Mouse (Mus musculus) midbrain, embryonic 12.5 days (tissue): Measurements from ENCODE around the gene Prss38. TPM values are rescaled to one million over a fixed set of nuclear protein-coding genes. Genes with fewer than 3 reads are reported as not detected.
A peak's percentile ranks its signal among the peaks of the same experiment; 100 is the strongest.

ENCODE experiments used
- ATAC-seq: fragments of 200-750 bp; cut with Nextera tagmentation; 2 replicates; pipeline ENCODE4 v1.8.0; 2017; ENCODE audit warnings: low read depth, moderate TSS enrichment, moderate library complexity; ENCODE audit not compliant: low FRiP score
- H3K27ac ChIP-seq: fragments of 300-500 bp; sonication (generic); replicated peaks from 2 replicates; pipeline ENCODE4 v1.5.1; 2016; ENCODE audit warnings: mild to moderate bottlenecking
- H3K27me3 ChIP-seq: fragments of 300-500 bp; sonication (generic); 2 replicates; pipeline ENCODE4 v1.6.1; 2016; ENCODE audit warnings: mild to moderate bottlenecking
- H3K36me3 ChIP-seq: fragments of 300-500 bp; sonication (generic); 2 replicates; pipeline ENCODE4 v1.6.1; 2016
- H3K4me1 ChIP-seq: fragments of 300-500 bp; sonication (generic); 2 replicates; pipeline ENCODE4 v1.6.1; 2016
- H3K4me2 ChIP-seq: fragments of 300-500 bp; sonication (generic); replicated peaks from 2 replicates; pipeline ENCODE4 v1.6.1; 2016; ENCODE audit warnings: mild to moderate bottlenecking, moderate library complexity
- H3K4me3 ChIP-seq: fragments of 300-500 bp; sonication (generic); 2 replicates; pipeline ENCODE4 v1.5.1; 2016; ENCODE audit warnings: mild to moderate bottlenecking
- H3K9ac ChIP-seq: fragments of 300-500 bp; sonication (generic); replicated peaks from 2 replicates; pipeline ENCODE4 v1.6.1; 2016; ENCODE audit warnings: mild to moderate bottlenecking, moderate library complexity
- H3K9me3 ChIP-seq: fragments of 300-500 bp; sonication (generic); 2 replicates; pipeline ENCODE4 v1.6.1; 2016; ENCODE audit warnings: mild to moderate bottlenecking
- WGBS: fragments of 180-500 bp; shearing (Covaris S2); methylation state at CpG from one replicate; pipeline ENCODE4 v1.1.7; 2016; 5-methylcytosine and 5-hydroxymethylcytosine counted together
- polyA plus RNA-seq: library from polyadenylated mRNA; unstranded; fragments of >200 nt; fragmentation: Nextera tagmentation; extraction: Ambion mirVana; gene quantifications from 2 replicates; pipeline ENCODE4 v1.2.1, GENCODE M21; 2016

Gene Prss38
- polyA plus RNA-seq, 1 experiment from 2014 or later = 0.14 TPM

DNA sequence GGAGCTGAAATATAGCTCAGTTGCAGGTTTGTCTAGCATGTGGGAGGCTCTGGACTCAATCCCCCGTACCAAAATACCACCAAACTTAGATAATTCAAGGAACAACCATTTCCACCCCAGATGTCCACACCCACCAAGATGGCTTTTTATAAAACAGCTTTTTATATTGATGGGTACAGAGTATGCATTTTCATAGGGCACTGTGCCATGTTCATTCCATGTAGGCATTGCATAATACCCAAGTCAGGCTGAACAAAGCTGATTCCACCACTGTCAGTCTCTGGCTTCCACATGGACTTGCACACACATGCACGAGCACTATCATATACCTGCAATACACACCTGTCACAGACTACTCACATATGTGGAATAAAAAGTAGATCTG is 36.7 kb downstream of the Prss38 start:
- no peaks in the 10 kb centered on the region for H3K36me3 ChIP-seq
- WGBS = 86% methylated on average over 2 of the region's 2 CpGs
- no peaks in the 10 kb centered on the region for H3K9me3 ChIP-seq
- no peak overlapping the region for H3K9ac ChIP-seq
- no peak overlapping the region for H3K4me3 ChIP-seq
- ATAC-seq = no peak
- 0 out of 2 replicates have a peak, but pooled peaks cover 5% of the 10 kb centered on the region for H3K4me1 ChIP-seq
- H3K27ac ChIP-seq = no peak overlapping the region
- H3K27me3 ChIP-seq = no peaks in the 10 kb centered on the region; the same call in 1 of the 2 replicates
- H3K4me2 ChIP-seq = no peak overlapping the region

DNA sequence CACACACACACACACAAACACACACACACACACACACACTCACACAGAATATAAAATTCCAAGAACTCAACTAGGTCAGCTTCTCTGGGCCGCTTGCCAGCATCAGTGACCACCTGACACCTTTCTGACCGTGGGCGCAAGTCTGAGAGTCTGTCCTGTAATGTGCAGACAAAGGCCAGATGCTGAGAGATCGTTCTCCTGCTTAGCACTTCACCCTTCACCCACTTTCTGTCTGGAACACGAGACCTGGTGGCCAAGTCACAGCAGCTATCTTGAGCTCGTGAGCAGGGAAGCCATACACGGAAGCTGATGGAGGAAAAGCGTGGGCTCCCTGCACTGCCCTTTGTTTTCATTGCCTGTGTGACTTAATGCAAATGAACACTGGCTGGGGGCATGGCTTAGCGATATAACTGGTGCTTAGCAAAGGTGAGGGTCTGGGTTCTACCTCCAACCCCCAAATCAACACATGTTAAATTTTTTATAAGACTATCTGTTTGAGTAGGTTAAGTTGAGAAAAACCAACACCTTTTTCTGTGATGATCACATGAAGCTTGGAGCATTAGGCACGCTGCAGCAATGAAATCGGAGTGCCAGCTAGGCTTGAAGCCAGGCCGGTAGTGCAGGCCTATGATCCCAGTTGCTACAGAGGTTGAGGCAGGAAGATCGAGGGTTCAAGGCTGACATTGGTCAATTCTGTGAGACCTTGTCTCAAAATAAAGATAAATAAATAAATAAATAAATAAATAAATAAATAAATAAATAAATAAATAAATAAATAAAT is 37.3 kb downstream of the Prss38 start:
- H3K27ac ChIP-seq = no peak overlapping the region
- no peaks in the 10 kb centered on the region for H3K9me3 ChIP-seq
- 0 out of 2 replicates have a peak, but pooled peaks cover 5% of the 10 kb centered on the region for H3K4me1 ChIP-seq
- H3K27me3 ChIP-seq = no peaks in the 10 kb centered on the region; the same call in 1 of the 2 replicates
- WGBS = 71% methylated on average over 13 of the region's 13 CpGs
- H3K9ac ChIP-seq = no peak overlapping the region
- no peak for ATAC-seq
- no peak overlapping the region for H3K4me2 ChIP-seq
- H3K36me3 ChIP-seq = no peaks in the 10 kb centered on the region
- H3K4me3 ChIP-seq = no peak overlapping the region

DNA sequence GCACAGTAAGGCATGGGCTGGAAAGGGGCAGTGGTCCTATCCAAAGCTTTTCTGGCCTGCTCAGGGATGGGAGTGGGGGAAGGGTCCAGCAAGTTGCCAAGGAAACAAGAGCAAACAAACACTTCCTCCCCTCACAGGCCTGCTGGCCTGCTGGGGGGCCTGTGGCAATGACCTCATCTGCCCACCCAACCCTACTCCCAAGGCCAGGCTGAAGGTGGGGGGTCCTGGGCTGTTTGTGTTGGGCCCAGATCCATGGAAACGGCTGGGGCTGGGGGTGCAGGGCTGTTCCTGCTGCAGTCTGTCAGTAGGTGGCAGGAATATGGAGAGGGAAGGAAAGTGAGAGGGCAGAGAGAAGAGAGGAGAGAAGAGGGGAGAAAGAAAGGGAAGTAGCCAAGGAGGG is 39.1 kb downstream of the Prss38 start:
- Histone ChIP-seq H3K9ac (no peak overlapping the region), H3K36me3 (no peaks in the 10 kb centered on the region), H3K27ac (no peak overlapping the region), H3K4me3 (no peak overlapping the region), H3K4me1 (0 out of 2 replicates have a peak, but pooled peaks cover 7% of the 10 kb centered on the region), H3K4me2 (no peak overlapping the region), H3K27me3 (peaks cover 13% of the 10 kb centered on the region), H3K9me3 (no peaks in the 10 kb centered on the region)
- 5% methylated on average over 1 of the region's 1 CpGs for WGBS
- no peak for ATAC-seq

DNA sequence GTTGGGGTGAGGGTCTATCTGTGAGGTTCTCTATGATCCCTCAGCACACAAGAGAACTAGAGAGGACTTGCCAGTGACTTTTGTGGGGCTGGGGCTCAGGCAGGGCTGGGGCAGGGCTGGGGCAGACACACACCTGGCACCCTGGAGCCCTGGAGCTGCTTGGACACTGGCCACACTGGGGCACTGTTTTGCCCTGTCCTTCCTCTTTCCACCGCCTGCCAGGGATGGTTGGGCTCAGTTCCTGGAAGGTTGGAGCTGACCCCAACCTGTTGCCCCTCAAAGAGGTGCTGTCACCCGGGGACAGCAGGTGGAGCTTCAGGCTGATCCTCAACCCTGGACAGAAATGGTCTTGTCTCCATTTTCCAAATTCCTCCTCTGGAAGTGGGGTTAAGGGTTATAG is 39.5 kb downstream of the Prss38 start:
- Histone ChIP-seq H3K9me3 (no peaks in the 10 kb centered on the region), H3K36me3 (no peaks in the 10 kb centered on the region), H3K9ac (no peak overlapping the region), H3K27ac (no peak overlapping the region), H3K4me2 (no peak overlapping the region), H3K4me1 (0 out of 2 replicates have a peak, but pooled peaks cover 8% of the 10 kb centered on the region), H3K4me3 (no peak overlapping the region), H3K27me3 (peaks cover 18% of the 10 kb centered on the region)
- ATAC-seq = no peak
- 55% methylated on average over 2 of the region's 2 CpGs for WGBS

DNA sequence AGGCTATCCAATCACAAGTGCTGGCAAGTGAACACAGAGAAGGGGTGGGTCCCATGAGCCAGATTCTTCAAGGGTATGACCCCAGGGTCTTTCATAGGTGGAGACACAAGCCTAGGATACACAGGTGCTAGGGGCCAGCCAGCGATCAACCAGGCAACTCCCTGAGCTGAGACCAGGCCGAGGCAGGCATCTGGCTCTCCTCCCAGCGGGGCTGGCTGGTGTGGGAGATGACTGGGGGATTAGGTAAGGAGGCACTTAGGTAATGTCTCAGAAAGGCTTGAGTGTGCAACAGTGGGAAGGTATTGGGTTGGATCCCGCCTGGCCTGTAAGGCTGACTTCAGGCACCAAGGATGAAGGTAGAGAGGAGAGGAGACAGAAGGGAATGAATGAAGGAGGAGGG is 40.3 kb downstream of the Prss38 start:
- ATAC-seq = no peak
- Histone ChIP-seq H3K4me1 (peaks cover 12% of the 10 kb centered on the region), H3K27me3 (peaks cover 21% of the 10 kb centered on the region), H3K36me3 (no peaks in the 10 kb centered on the region), H3K9ac (no peak overlapping the region), H3K9me3 (no peaks in the 10 kb centered on the region), H3K4me2 (no peak overlapping the region), H3K27ac (no peak overlapping the region), H3K4me3 (no peak overlapping the region)
- WGBS = 82% methylated on average over 4 of the region's 4 CpGs

DNA sequence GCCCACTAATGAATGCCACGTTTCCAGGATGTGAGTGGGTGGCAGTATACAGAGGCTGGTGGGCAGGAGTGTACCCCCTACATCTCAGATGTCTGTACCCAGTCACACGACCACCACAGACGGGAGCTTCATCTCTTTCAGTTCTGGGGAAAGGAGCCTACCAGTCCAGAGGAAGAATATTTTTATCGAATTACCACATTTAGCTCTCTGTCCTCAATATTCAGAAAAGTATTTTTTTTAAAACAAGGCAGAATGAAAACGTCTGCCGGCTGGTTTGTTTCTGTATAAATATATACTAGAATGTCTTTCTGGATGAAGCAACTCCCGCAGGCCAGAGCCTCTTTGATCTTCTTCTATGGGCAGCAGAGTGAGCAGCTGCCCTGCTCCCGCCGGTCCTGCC is 42.5 kb downstream of the Prss38 start:
- ATAC-seq = no peak

DNA sequence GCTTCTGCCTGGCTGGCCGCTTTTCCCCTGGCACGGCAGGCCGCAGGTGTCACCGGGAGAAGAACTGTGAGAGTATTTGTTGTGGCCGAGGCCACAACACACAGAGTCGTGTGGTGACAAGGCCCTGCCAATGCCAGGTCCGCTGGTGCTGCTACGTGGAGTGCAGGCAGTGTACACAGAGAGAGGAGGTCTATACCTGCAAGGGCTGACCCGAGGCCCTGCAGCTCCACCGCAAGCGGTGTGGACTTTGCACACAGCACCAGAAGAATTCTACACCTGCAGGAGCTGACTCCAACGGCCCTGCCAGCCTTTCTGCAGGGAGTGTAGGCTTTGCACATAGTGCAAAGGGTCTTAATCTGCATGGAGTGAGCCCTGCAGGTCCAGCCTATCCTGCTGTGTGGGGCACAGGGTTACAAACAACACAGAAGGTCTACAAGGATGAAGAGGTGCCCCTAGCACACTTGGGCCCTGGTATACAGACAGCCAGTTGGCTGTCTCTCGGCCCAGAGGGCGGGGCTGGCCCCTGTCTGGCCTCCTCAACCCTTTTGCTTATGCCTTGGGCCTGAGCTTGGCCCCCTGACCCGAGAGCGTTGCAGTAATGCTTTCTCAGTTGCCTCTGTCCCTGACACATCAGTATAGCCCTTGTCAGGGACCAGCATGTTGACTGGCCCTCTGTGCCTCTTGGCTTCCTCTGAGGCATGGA is 44.1 kb downstream of the Prss38 start:
- Histone ChIP-seq H3K36me3 (no peaks in the 10 kb centered on the region), H3K4me2 (no peak overlapping the region), H3K27me3 (peaks cover 46% of the 10 kb centered on the region), H3K4me3 (no peak overlapping the region), H3K9me3 (no peaks in the 10 kb centered on the region), H3K27ac (no peak overlapping the region), H3K4me1 (peaks cover 26% of the 10 kb centered on the region), H3K9ac (no peak overlapping the region)
- WGBS = 82% methylated on average over 16 of the region's 16 CpGs
- no peak for ATAC-seq

More for the DNA sequence above, 42.5 kb downstream of the Prss38 start:
- H3K4me3 ChIP-seq = no peak overlapping the region
- H3K4me2 ChIP-seq = no peak overlapping the region
- 36% methylated on average over 9 of the region's 9 CpGs for WGBS
- H3K9me3 ChIP-seq = no peaks in the 10 kb centered on the region
- peaks cover 42% of the 10 kb centered on the region for H3K27me3 ChIP-seq
- H3K9ac ChIP-seq = no peak overlapping the region
- H3K27ac ChIP-seq = no peak overlapping the region
- H3K36me3 ChIP-seq = no peaks in the 10 kb centered on the region
- peaks cover 28% of the 10 kb centered on the region for H3K4me1 ChIP-seq

DNA sequence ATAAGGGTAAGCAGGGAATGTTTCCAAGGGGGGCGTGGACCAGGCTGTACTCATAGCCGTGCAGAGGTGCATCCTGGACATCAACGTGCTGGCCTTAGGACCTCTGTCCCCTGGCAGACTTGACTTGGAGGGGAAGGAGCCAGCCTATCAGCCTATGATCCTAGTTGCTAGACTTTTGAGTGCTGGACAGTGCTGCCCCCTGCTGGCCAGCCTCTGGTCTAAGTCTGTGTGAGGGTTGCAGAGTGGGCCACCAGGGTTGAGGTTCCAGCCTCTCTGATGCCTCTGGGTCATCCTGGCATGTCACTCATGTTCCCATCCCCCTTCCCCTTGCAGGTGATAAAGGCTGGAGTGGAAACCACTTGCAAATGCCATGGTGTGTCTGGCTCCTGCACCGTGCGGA is 44.9 kb downstream of the Prss38 start:
- peaks cover 23% of the 10 kb centered on the region for H3K4me1 ChIP-seq
- no peaks in the 10 kb centered on the region for H3K9me3 ChIP-seq
- H3K27ac ChIP-seq = 0 out of 2 replicates have a peak overlapping the region, but pooled peaks have one; percentile 70
- H3K9ac ChIP-seq = no peak overlapping the region
- 0 out of 2 replicates have a peak, but pooled peaks have one; percentile 45 for ATAC-seq
- 28% methylated on average over 5 of the region's 5 CpGs for WGBS
- no peaks in the 10 kb centered on the region for H3K36me3 ChIP-seq
- H3K27me3 ChIP-seq = peaks cover 46% of the 10 kb centered on the region
- H3K4me3 ChIP-seq = no peak overlapping the region
- H3K4me2 ChIP-seq = no peak overlapping the region

DNA sequence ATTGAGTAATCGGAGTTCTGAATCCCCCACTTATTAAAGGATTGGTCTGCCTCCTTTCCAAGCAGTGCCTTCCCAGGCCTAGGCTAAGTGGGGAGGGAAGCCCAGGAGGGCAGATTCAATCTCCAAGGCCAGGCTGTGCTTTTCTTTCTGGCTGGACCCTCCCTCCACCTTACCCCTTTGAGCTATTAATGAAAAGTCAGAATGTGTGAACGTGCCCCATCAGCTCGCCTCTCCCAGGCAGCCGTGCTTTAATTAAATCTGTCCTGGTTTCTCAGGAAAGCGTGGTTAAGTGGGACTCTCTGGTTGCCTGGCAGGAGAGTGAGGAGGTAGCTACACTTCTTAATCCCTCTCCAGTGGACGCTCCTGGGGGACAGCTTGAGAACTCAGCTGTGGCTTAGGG is 45.8 kb downstream of the Prss38 start:
- H3K4me3 ChIP-seq = no peak overlapping the region
- no peaks in the 10 kb centered on the region for H3K36me3 ChIP-seq
- H3K9ac ChIP-seq = no peak overlapping the region
- ATAC-seq = 0 out of 2 replicates have a peak, but pooled peaks have one; percentile 35
- WGBS = 6% methylated on average over 6 of the region's 6 CpGs
- H3K4me1 ChIP-seq = peaks cover 23% of the 10 kb centered on the region
- H3K9me3 ChIP-seq = no peaks in the 10 kb centered on the region
- peak overlapping the region; percentile 70 for H3K27ac ChIP-seq
- H3K27me3 ChIP-seq = peaks cover 46% of the 10 kb centered on the region
- H3K4me2 ChIP-seq = no peak overlapping the region

DNA sequence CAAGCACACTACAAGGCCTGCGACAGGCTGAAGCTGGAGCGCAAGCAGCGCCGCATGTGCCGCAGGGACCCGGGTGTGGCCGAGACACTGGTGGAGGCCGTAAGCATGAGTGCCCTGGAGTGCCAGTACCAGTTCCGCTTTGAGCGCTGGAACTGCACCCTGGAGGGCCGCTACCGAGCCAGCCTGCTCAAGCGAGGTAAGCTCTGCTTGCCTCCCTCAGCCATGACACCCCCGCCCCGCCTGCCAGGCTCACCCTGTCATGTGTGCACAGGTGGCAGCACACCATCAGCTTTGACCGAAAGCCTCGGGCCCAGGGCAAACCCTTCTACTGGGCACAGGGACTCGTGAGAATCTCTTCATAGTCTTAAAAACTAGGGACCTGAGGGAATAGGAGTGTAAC is 47.8 kb downstream of the Prss38 start:
- Histone ChIP-seq H3K27me3 (peaks cover 47% of the 10 kb centered on the region), H3K4me1 (peaks cover 23% of the 10 kb centered on the region), H3K9ac (no peak overlapping the region), H3K27ac (0 out of 2 replicates have a peak overlapping the region, but pooled peaks have one; percentile 1), H3K36me3 (no peaks in the 10 kb centered on the region), H3K4me2 (no peak overlapping the region), H3K4me3 (no peak overlapping the region), H3K9me3 (no peaks in the 10 kb centered on the region)
- no peak for ATAC-seq
- 85% methylated on average over 18 of the region's 18 CpGs for WGBS

DNA sequence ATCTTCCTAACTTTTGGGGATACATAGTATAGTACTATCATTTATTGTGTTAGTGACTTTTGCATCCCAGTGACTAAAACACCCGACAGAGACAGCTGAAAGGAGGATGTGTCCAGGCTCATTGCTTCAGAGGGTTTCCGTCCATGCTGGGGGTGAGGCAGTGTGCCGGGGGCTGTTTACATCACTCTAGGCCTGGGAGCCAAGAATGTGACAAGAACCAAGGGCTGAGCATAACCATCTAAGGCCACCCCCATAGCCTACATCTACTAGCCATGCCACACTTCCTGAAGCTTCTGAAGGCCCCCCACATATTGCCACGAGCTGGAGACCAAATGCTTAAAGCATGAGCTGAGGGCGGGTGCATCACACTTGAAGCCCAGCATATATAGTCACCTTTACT is 50.7 kb downstream of the Prss38 start:
- ATAC-seq = no peak
- peaks cover 12% of the 10 kb centered on the region for H3K4me1 ChIP-seq
- H3K36me3 ChIP-seq = no peaks in the 10 kb centered on the region
- H3K27ac ChIP-seq = no peak overlapping the region
- no peak overlapping the region for H3K9ac ChIP-seq
- no peak overlapping the region for H3K4me2 ChIP-seq
- 75% methylated on average over 5 of the region's 5 CpGs for WGBS
- H3K27me3 ChIP-seq = peaks cover 31% of the 10 kb centered on the region
- H3K9me3 ChIP-seq = no peaks in the 10 kb centered on the region
- no peak overlapping the region for H3K4me3 ChIP-seq

DNA sequence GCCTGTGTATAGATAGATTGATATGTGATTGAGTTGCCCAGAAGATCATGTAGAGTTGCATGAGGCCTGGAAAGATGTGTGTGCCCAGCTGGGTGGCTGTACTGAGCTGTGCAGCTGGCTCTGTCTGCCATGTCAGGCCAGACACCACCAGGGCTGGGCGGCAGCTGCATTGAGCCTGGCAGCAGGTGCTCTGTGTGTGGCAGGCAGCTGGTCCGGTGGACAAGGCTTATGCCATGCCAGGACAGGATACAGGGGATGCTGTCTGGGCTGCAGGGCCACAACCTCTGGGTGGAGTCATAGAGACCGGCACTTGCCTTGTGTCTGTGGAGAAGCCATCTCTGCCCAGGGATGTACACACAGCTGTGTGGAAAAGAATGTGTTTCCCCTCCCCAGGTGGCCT is 52.5 kb downstream of the Prss38 start:
- peaks cover 20% of the 10 kb centered on the region; the same call in 1 of the 2 replicates for H3K27me3 ChIP-seq
- no peaks in the 10 kb centered on the region for H3K36me3 ChIP-seq
- H3K27ac ChIP-seq = no peak overlapping the region
- H3K4me1 ChIP-seq = no peaks in the 10 kb centered on the region
- no peaks in the 10 kb centered on the region for H3K9me3 ChIP-seq
- 82% methylated on average over 3 of the region's 3 CpGs for WGBS
- no peak overlapping the region for H3K4me3 ChIP-seq
- no peak for ATAC-seq
- H3K4me2 ChIP-seq = no peak overlapping the region
- H3K9ac ChIP-seq = no peak overlapping the region
